Mouse (Mus musculus) olfactory bulb, adult 2 months (tissue): ENCODE results near the gene Tmem210.

ENCODE experiments used
- CTCF ChIP-seq: fragments of 200-500 bp; IDR thresholded peaks from 2 replicates; pipeline ENCODE4 v1.5.1; 2012; ENCODE audit warnings: low read depth, mild to moderate bottlenecking, low read length, moderate library complexity; ENCODE audit not compliant: insufficient read depth
- POLR2A ChIP-seq: fragments of 200-500 bp; IDR thresholded peaks from 2 replicates; pipeline ENCODE4 v1.6.1; 2012; ENCODE audit warnings: mild to moderate bottlenecking, low read depth, low read length, moderate library complexity; ENCODE audit not compliant: insufficient read depth

DNA sequence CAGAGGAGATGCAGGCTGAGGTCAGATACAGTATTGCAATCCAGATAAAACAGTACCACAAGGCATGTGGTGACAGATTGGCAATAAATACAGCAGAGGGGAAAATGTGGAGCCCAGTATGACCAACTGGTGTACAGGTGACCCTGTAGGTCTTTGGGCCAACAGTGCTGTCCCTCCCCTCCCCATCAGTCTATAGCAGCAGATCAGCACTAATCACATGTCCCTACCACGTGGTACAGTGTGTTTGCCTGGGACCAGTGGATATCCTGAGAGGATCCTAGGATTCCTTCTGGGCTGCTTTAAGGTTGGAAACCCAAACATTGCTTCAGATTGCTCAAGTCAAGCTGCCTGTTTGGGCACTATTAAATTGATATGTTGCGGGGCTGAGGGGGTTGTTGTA lies 45.6 kb downstream of the Tmem210 start:
- TF ChIP-seq POLR2A (no peak), CTCF (no peak)
